Mouse (Mus musculus): ENCODE results near the gene Gm21943.
"Not testable (repeated sequence)": the region's sequence is repeated elsewhere in the genome, so short reads cannot be mapped to it uniquely, and the experiment has no call there.

Gm21943 gene

DNA sequence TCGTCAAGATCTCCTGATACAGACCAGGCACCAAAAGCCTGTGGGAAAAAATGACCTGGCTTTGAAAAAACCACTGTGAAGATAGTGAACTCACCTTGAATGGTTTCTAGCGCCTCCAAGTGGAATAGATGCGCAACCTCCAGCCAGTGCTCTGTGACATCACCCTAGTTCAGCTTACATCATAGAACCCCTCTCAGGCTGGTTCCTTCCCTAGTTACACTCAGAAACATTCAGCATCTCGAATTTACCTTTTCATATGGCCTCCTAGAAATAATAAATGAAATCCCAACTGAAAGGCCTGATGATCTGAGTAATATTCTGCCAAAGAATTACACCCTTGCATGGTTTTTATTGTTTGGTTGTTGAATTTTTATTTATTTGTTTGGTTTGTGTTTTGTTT is at the start of gene Gm21943:
Gm21943 (minus strand) TSS at position 101 of the 400 bp plus-strand sequence.
- not testable (repeated sequence) for DNase-seq (ENCODE audit: low read depth, low spot score); H3K36me3 ChIP-seq (ENCODE audit: control insufficient read depth, insufficient read depth, low read length, poor library complexity, severe bottlenecking); H3K27me3 ChIP-seq (ENCODE audit: control insufficient read depth, insufficient read depth, low read length, poor library complexity, severe bottlenecking)

All from splenic B cell, adult 2 months (primary cell).